Mouse (Mus musculus): ENCODE data around the gene Zmym6. TPM values are rescaled to one million over a fixed set of nuclear protein-coding genes. Genes with fewer than 3 reads are reported as not detected.

Gene Zmym6
- polyA plus RNA-seq, 1 experiment from 2014 or later = 3.4 TPM

DNA sequence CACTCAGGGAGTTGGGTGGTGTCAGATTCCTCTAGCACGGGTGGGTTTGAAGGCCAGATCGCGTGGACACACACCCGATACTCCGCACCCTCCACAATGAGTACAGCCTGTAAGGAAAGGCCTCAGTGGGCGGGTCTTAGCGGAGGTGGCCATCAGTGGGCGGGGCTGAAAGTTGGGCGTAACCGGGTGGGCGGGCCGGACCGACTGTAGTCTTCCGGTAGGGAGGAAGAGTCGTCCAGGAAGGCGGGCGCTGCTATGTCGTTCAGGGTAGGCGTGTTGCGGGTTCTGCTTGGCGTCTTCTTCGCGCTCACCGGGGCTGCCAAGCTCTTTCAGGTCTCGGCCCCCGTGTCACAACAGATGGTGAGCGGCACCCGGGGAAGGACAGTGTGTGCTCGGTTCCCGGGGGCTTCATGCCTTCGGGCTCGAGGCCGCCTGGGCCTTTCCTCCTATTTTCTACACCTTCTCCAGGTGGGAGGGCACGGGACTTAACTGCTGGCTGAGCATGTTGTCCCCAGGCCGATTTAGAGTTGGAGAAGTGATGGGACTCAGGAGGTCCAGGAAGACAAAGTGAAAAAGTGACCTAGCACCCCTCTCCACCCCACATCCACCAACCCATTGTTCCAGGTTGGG, 48.8 kb downstream of the Zmym6 start:
- Histone ChIP-seq H3K27me3 (no peaks in the 10 kb centered on the region), H3K4me3 (replicated peaks) (peak overlapping the region; percentile 71), H3K9me3 (replicated peaks) (no peaks in the 10 kb centered on the region), H3K27ac (no peak overlapping the region), H3K9ac (peak overlapping the region; percentile 79), H3K4me2 (peak overlapping the region; percentile 94), H3K4me1 (replicated peaks) (peaks cover 14% of the 10 kb centered on the region), H3K36me3 (peaks cover 4% of the 10 kb centered on the region; the same call in 1 of the 2 replicates)
- WGBS (ENCODE audit: insufficient replicate concordance) = 1% methylated on average over 35 of the region's 35 CpGs
- ATAC-seq (ENCODE audit: low read depth) (peak; percentile 99), DNase-seq (peak; percentile 82)

DNA sequence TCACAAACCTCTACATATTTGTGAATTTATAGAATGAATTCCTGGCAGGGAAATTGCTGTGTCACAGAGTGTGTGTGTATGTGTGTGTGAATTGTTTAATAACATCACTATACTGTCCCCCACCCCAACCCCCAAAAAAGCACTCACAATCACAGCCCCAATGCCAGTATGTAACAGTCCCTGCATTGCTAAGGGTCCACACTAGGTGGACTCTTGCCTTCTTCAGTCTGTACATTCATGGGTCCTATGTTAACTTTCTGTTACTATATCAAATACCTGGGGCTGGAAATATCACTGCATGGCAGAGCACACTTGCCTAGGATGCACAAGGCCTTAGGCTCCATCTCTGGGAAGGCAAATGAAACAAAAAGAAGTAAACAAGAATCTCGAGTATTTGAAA, 57.5 kb downstream of the Zmym6 start:
- H3K4me2 ChIP-seq = no peak overlapping the region
- H3K36me3 ChIP-seq = no peaks in the 10 kb centered on the region
- no peak for ATAC-seq (ENCODE audit: low read depth)
- DNase-seq = no peak
- H3K27me3 ChIP-seq = no peaks in the 10 kb centered on the region
- H3K27ac ChIP-seq = no peak overlapping the region
- no peak overlapping the region for H3K9ac ChIP-seq
- 19% methylated on average over 1 of the region's 1 CpGs for WGBS (ENCODE audit: insufficient replicate concordance)
- H3K9me3 ChIP-seq (replicated peaks) = no peaks in the 10 kb centered on the region
- no peak overlapping the region for H3K4me3 ChIP-seq (replicated peaks)
- H3K4me1 ChIP-seq (replicated peaks) = no peaks in the 10 kb centered on the region

DNA sequence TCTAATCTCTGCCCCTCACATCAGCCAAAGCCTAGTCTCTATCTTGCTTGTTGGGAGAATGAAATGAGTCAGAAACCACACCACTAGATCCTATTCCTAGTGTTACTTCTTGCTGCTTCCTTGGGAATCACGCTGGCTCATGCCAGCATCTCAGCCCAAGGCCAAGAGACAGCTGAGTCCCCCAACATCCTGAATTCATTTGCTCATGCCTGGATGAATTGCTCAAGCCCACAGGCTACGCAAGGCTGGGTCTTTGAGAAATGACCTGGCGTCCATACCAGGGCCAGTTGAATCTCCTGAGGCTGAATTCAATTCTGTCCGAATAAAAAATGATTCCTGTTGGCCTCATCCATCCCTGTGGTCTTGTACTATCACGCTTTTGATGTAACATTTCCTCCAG, 60.4 kb downstream of the Zmym6 start:
- no peak for ATAC-seq (ENCODE audit: low read depth)
- H3K27me3 ChIP-seq = no peaks in the 10 kb centered on the region
- H3K4me1 ChIP-seq (replicated peaks) = no peaks in the 10 kb centered on the region
- H3K4me3 ChIP-seq (replicated peaks) = no peak overlapping the region
- H3K9me3 ChIP-seq (replicated peaks) = no peaks in the 10 kb centered on the region
- DNase-seq = no peak
- 59% methylated on average over 5 of the region's 5 CpGs for WGBS (ENCODE audit: insufficient replicate concordance)
- no peak overlapping the region for H3K9ac ChIP-seq
- no peaks in the 10 kb centered on the region for H3K36me3 ChIP-seq
- H3K27ac ChIP-seq = no peak overlapping the region
- no peak overlapping the region for H3K4me2 ChIP-seq

DNA sequence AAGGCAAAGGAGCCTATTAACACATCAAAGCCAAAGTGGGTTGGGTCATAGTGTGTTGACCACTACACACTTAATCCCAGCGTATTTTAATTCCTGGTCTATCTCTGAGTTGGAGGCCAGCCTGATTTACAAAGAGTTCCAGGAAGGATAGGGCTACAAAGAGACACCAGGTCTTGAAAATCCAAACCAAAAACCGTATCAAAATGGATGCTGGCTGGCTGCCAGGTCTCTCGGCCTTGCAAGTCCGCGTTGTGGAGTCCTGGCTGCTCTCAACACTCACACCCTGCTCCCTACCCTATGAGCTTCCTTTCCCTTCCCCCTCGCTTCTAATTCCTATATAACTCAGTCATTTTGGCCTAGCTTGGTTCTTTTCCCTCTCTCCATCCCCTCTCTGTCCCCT, 61.3 kb downstream of the Zmym6 start:
- no peaks in the 10 kb centered on the region for H3K27me3 ChIP-seq
- DNase-seq (no peak), ATAC-seq (ENCODE audit: low read depth) (no peak)
- no peaks in the 10 kb centered on the region for H3K4me1 ChIP-seq (replicated peaks)
- no peak overlapping the region for H3K4me3 ChIP-seq (replicated peaks)
- 48% methylated on average over 6 of the region's 6 CpGs for WGBS (ENCODE audit: insufficient replicate concordance)
- no peak overlapping the region for H3K9ac ChIP-seq
- H3K27ac ChIP-seq = no peak overlapping the region
- no peak overlapping the region for H3K4me2 ChIP-seq
- no peaks in the 10 kb centered on the region for H3K9me3 ChIP-seq (replicated peaks)
- H3K36me3 ChIP-seq = no peaks in the 10 kb centered on the region

DNA sequence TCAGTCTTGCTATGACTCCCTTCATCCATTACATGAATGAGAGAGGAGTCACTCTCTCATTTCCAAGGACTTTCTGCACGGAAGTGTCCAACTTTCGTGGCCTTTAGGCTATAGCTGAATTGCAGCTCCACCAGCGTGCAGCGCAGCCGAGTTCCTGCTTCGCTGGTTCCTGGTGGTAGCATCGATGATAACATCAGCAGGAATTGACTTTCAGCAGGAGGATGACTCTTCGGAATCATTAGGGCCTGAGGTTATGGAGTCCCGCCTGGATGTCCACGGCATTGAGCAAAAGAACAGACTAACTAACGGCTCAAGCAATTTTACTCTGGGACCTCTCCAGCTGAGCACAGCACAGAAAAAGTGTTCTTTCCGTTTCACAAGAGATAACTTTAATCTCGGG, 72.8 kb downstream of the Zmym6 start:
- 64% methylated on average over 13 of the region's 13 CpGs for WGBS (ENCODE audit: insufficient replicate concordance)
- H3K9ac ChIP-seq = no peak overlapping the region
- H3K27ac ChIP-seq = no peak overlapping the region
- no peaks in the 10 kb centered on the region for H3K27me3 ChIP-seq
- no peaks in the 10 kb centered on the region for H3K4me1 ChIP-seq (replicated peaks)
- ATAC-seq (ENCODE audit: low read depth) (no peak), DNase-seq (no peak)
- no peaks in the 10 kb centered on the region for H3K36me3 ChIP-seq
- H3K4me3 ChIP-seq (replicated peaks) = no peak overlapping the region
- no peaks in the 10 kb centered on the region for H3K9me3 ChIP-seq (replicated peaks)
- no peak overlapping the region for H3K4me2 ChIP-seq

DNA sequence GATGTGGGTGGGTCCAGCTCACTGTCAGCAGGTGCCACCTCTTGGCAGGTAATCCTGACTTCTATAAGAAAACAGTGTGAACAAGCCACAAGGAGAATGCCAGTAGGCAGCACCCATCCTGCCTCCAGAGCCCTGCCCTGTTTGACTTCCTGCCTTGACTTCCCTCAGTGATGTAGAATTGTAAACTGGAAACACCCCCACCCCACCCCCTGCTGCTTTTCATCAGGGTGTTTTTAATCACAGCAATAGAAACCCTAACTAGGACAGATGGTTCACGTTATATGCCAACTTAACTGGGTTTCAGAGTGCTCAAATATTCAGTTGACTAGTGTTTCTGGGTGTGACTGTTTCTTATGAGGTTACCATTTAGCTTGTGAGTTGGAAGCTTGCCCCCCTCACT, 76.2 kb downstream of the Zmym6 start:
- no peaks in the 10 kb centered on the region for H3K27me3 ChIP-seq

DNA sequence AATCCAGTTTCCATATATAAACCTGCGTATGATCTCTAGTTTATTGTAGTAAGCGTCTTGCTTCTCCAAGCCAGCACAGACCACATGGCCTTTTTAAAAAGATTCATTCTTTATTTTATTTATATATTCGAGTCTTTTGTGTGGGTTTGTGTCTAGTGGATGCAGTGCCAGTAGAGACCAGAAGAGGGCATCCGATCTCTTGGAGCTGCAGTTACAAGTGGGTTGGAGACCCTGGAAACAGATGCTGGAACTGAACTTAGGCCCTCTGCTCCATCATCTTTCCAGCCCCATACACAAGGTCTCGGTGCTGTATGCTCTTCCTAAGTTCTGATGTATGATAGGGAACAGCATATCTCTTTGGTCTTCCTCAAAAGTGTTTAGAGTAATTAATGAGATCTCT, 78.6 kb downstream of the Zmym6 start:
- ATAC-seq (ENCODE audit: low read depth) = no peak
- Histone ChIP-seq H3K27ac (no peak overlapping the region), H3K27me3 (no peaks in the 10 kb centered on the region), H3K9ac (no peak overlapping the region), H3K4me3 (replicated peaks) (no peak overlapping the region), H3K4me2 (no peak overlapping the region), H3K9me3 (replicated peaks) (no peaks in the 10 kb centered on the region), H3K4me1 (replicated peaks) (no peaks in the 10 kb centered on the region), H3K36me3 (no peaks in the 10 kb centered on the region)
- DNase-seq = no peak
- WGBS (ENCODE audit: insufficient replicate concordance) = 43% methylated on average over 5 of the region's 5 CpGs

More for the DNA sequence above, 76.2 kb downstream of the Zmym6 start:
- Histone ChIP-seq H3K4me3 (replicated peaks) (no peak overlapping the region), H3K9me3 (replicated peaks) (no peaks in the 10 kb centered on the region), H3K4me2 (no peak overlapping the region), H3K9ac (no peak overlapping the region), H3K27ac (no peak overlapping the region), H3K36me3 (no peaks in the 10 kb centered on the region), H3K4me1 (replicated peaks) (no peaks in the 10 kb centered on the region)
- DNase-seq (no peak), ATAC-seq (ENCODE audit: low read depth) (no peak)
- WGBS (ENCODE audit: insufficient replicate concordance) = 45% methylated on average over 1 of the region's 1 CpGs

DNA sequence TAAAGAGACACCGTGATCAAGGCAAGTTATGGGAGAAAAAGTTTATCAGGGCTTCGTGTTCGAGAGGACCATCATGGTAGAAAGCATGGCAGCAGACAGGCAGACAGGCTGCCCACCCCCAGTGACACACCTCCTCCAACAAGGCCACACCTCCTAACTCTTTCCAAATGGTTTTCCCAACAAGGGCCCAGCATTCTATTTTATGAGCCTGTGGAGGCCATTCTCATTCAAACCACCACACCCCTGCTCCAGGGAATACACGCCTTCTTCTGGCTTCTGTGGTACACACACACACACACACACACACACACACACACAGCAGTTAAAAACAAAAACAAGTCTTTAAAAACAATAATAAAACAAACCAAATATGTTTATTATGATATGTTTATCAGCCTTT, 80.6 kb downstream of the Zmym6 start:
- Histone ChIP-seq H3K4me1 (replicated peaks) (no peaks in the 10 kb centered on the region), H3K27ac (no peak overlapping the region), H3K36me3 (no peaks in the 10 kb centered on the region), H3K4me2 (no peak overlapping the region), H3K9ac (no peak overlapping the region), H3K9me3 (replicated peaks) (no peaks in the 10 kb centered on the region), H3K4me3 (replicated peaks) (no peak overlapping the region), H3K27me3 (no peaks in the 10 kb centered on the region)
- no peak for DNase-seq
- WGBS (ENCODE audit: insufficient replicate concordance) = 70% methylated on average over 4 of the region's 4 CpGs
- ATAC-seq (ENCODE audit: low read depth) = no peak

DNA sequence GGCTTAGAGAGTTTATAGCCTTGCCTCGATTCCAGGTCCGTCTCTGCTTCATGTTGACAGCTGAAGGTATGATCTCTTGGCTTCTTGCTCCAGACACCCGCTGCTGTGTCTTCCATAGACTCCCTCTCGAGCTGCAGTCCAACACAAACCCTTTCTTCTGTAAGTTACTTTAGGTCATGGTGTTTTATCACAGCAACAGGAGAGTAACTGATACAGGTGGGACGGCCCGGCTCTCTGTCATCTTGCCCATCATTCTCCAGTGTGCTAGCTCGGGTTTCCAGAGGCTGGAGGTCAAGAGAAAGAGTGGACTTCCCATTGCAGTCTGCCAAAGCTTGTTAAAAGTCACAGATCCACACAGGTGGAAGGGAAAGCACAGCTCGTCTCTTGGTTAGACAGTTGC, 86.7 kb downstream of the Zmym6 start:
- DNase-seq = no peak
- whole genome bisulfite sequencing (ENCODE audit: insufficient replicate concordance) = 50% methylated on average over 8 of the region's 8 CpGs
- H3K27me3 ChIP-seq = peaks cover 32% of the 10 kb centered on the region

DNA sequence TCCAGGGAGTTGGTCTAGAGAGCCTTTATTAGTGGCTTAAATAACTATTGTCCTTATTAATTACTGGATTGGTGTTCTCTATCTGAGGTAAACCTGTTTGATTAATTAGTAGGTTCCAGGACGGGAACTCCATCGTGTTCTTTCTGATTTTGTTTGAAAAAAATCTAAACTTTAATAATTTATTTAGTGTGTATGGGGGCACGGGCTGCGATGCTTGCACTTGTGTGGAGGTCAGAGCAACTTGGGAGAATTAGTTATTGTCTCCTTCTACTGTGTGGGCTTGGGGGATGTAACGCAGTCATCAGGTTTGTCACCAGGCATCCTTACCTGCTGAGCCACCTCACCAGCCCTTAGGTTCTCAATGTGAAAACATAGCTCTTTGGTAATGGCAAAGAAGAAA, 89.9 kb downstream of the Zmym6 start:
- Histone ChIP-seq H3K9me3 (replicated peaks) (no peaks in the 10 kb centered on the region), H3K36me3 (no peaks in the 10 kb centered on the region), H3K27me3 (peaks cover 63% of the 10 kb centered on the region), H3K27ac (no peak overlapping the region), H3K4me3 (replicated peaks) (no peak overlapping the region), H3K4me1 (replicated peaks) (peaks cover 13% of the 10 kb centered on the region; the same call in 1 of the 2 replicates), H3K9ac (no peak overlapping the region), H3K4me2 (no peak overlapping the region)
- no peak for ATAC-seq (ENCODE audit: low read depth)
- WGBS (ENCODE audit: insufficient replicate concordance) = 61% methylated on average over 5 of the region's 5 CpGs
- DNase-seq = no peak

More for the DNA sequence above, 86.7 kb downstream of the Zmym6 start:
- ATAC-seq (ENCODE audit: low read depth) = no peak
- Histone ChIP-seq H3K4me3 (replicated peaks) (no peak overlapping the region), H3K9me3 (replicated peaks) (no peaks in the 10 kb centered on the region), H3K36me3 (no peaks in the 10 kb centered on the region), H3K27ac (no peak overlapping the region), H3K9ac (no peak overlapping the region), H3K4me2 (no peak overlapping the region), H3K4me1 (replicated peaks) (peaks cover 5% of the 10 kb centered on the region; the same call in 1 of the 2 replicates)

DNA sequence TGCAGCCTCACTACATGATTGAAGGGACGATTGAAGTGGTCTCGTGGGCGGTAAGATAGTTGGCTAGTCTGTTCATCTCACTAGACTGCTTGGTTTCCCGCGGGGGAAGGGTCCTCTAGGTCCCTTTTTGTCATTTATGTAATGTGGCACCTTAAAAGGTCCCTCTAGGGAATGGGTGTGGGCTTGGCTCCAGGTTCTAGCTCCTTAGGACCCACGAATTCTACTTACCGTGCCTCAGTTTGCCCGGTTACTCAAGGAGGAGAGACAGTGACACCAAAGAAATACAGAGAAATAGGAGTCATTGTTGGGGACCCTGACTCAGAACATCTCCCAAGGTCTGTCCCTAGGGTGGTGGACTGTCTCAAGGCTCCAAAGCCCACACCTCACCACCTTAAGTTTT, 90.5 kb downstream of the Zmym6 start:
- Histone ChIP-seq H3K4me1 (replicated peaks) (peaks cover 13% of the 10 kb centered on the region; the same call in 1 of the 2 replicates), H3K4me2 (no peak overlapping the region), H3K27me3 (peaks cover 69% of the 10 kb centered on the region), H3K27ac (no peak overlapping the region), H3K36me3 (no peaks in the 10 kb centered on the region), H3K9me3 (replicated peaks) (no peaks in the 10 kb centered on the region), H3K9ac (no peak overlapping the region), H3K4me3 (replicated peaks) (no peak overlapping the region)
- DNase-seq = no peak
- 13% methylated on average over 8 of the region's 8 CpGs for WGBS (ENCODE audit: insufficient replicate concordance)
- no peak for ATAC-seq (ENCODE audit: low read depth)

DNA sequence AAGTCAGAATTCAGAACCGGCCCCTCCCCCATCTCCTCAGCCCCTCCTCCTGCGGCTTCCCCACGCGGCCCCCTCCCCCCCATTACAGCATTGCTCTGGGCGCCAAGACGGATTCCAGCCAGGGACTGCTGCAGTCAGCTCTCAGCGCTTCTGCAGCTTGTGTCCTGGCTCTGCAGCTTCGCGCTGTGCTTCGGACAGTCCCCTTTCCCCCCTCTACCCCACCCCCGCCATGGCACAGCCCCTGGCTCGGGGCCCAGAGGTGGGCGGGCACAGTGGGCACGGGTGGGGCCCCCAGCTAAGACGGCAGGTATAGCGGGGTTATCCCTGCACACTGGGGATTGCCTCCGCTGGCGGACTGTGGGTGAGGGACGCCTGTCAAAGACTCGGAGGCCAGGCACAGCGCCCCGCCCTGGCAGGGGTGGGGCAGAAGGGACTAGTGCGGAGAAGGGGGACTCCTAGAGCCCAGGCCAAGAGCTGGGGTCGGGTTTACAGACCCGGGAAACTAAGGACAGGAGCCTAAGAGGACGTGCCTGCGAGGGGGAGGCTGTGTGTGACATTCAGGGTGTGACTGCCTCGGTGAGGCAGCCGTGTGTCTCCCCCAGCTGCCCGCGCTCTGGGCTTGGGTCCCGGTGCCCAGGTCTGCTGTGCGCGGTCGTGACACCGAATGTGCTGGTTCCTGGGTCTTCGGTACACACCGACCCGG, 91.2 kb downstream of the Zmym6 start:
- peaks cover 74% of the 10 kb centered on the region for H3K27me3 ChIP-seq
- no peaks in the 10 kb centered on the region for H3K9me3 ChIP-seq (replicated peaks)
- H3K36me3 ChIP-seq = no peaks in the 10 kb centered on the region
- H3K9ac ChIP-seq = peak overlapping the region; percentile 36; the same call in 1 of the 2 replicates
- peak; percentile 54 for ATAC-seq (ENCODE audit: low read depth)
- H3K4me2 ChIP-seq = peak overlapping the region; percentile 68
- no peak overlapping the region for H3K27ac ChIP-seq
- 2% methylated on average over 39 of the region's 39 CpGs for WGBS (ENCODE audit: insufficient replicate concordance)
- H3K4me3 ChIP-seq (replicated peaks) = peak overlapping the region; percentile 61
- H3K4me1 ChIP-seq (replicated peaks) = peaks cover 13% of the 10 kb centered on the region; the same call in 1 of the 2 replicates
- no peak for DNase-seq

All from liver, embryonic 13.5 days (tissue).